Mouse (Mus musculus): ENCODE results near the gene Evi5. TPM values are rescaled to one million over a fixed set of nuclear protein-coding genes. Genes with fewer than 3 reads are reported as not detected.
A peak's percentile ranks its signal among the peaks of the same experiment; 100 is the strongest.

Gene Evi5
- polyA plus RNA-seq, 1 experiment from 2014 or later = 58.5 TPM

- ATAC-seq (ENCODE audit: low read depth) (no peak; the same call in 1 of the 2 replicates), DNase-seq (ENCODE audit: low spot score) (no peak)
- H3K27me3 ChIP-seq (replicated peaks; ENCODE audit: control insufficient read depth, insufficient read depth, low read length) = peaks cover 100% of the 10 kb centered on the region
- H3K9me3 ChIP-seq (ENCODE audit: control insufficient read depth, low read length) = no peaks in the 10 kb centered on the region
- under 1% methylated on average over 42 of the region's 49 CpGs for WGBS
- no peak overlapping the region for H3K9ac ChIP-seq (ENCODE audit: low read depth, low read length)
- H3K4me3 ChIP-seq (ENCODE audit: low read depth, low read length) = peak overlapping the region; percentile 31
- peak overlapping the region; percentile 51 for H3K4me2 ChIP-seq (ENCODE audit: low read depth, low read length)
- no peaks in the 10 kb centered on the region for H3K36me3 ChIP-seq (ENCODE audit: control insufficient read depth, insufficient read depth, low read length)
- peaks cover 31% of the 10 kb centered on the region for H3K4me1 ChIP-seq (ENCODE audit: control insufficient read depth, insufficient read depth, low read length)
- H3K27ac ChIP-seq (replicated peaks; ENCODE audit: low read depth, low read length) = no peak overlapping the region
Measured at GRCm38 (mm10) chr5:107723541-107724511, 151.1 kb downstream of the Evi5 start.

GRCm38 (mm10) chr5:107722661-107723532, 152.0 kb downstream of the Evi5 start:
- H3K9ac ChIP-seq (ENCODE audit: low read depth, low read length) = no peak overlapping the region

GRCm38 (mm10) chr5:107721638-107722011, 153.3 kb downstream of the Evi5 start:
- peak overlapping the region; percentile 40 for H3K4me3 ChIP-seq (ENCODE audit: low read depth, low read length)
- H3K27ac ChIP-seq (replicated peaks; ENCODE audit: low read depth, low read length) = no peak overlapping the region
- H3K9me3 ChIP-seq (ENCODE audit: control insufficient read depth, low read length) = no peaks in the 10 kb centered on the region
- no peaks in the 10 kb centered on the region for H3K36me3 ChIP-seq (ENCODE audit: control insufficient read depth, insufficient read depth, low read length)
- H3K27me3 ChIP-seq (replicated peaks; ENCODE audit: control insufficient read depth, insufficient read depth, low read length) = peaks cover 99% of the 10 kb centered on the region
- peak overlapping the region; percentile 60 for H3K4me2 ChIP-seq (ENCODE audit: low read depth, low read length)
- WGBS = under 1% methylated on average over 31 of the region's 33 CpGs
- peaks cover 31% of the 10 kb centered on the region for H3K4me1 ChIP-seq (ENCODE audit: control insufficient read depth, insufficient read depth, low read length)
- ATAC-seq (ENCODE audit: low read depth) = no peak
- H3K9ac ChIP-seq (ENCODE audit: low read depth, low read length) = peak overlapping the region; percentile 40; the same call in 1 of the 2 replicates
- no peak for DNase-seq (ENCODE audit: low spot score)

More at GRCm38 (mm10) chr5:107722661-107723532, 152.0 kb downstream of the Evi5 start:
- Histone ChIP-seq H3K4me1 (ENCODE audit: control insufficient read depth, insufficient read depth, low read length) (peaks cover 31% of the 10 kb centered on the region), H3K27me3 (replicated peaks; ENCODE audit: control insufficient read depth, insufficient read depth, low read length) (peaks cover 99% of the 10 kb centered on the region), H3K9me3 (ENCODE audit: control insufficient read depth, low read length) (no peaks in the 10 kb centered on the region), H3K4me3 (ENCODE audit: low read depth, low read length) (peak overlapping the region; percentile 31), H3K27ac (replicated peaks; ENCODE audit: low read depth, low read length) (no peak overlapping the region), H3K4me2 (ENCODE audit: low read depth, low read length) (peak overlapping the region; percentile 51), H3K36me3 (ENCODE audit: control insufficient read depth, insufficient read depth, low read length) (no peaks in the 10 kb centered on the region)
- no peak for DNase-seq (ENCODE audit: low spot score)
- WGBS = 1% methylated on average over 33 of the region's 34 CpGs
- no peak for ATAC-seq (ENCODE audit: low read depth)

GRCm38 (mm10) chr5:107720991-107721637, 153.8 kb downstream of the Evi5 start:
- Histone ChIP-seq H3K9ac (ENCODE audit: low read depth, low read length) (peak overlapping the region; percentile 40; the same call in 1 of the 2 replicates), H3K27ac (replicated peaks; ENCODE audit: low read depth, low read length) (no peak overlapping the region), H3K4me2 (ENCODE audit: low read depth, low read length) (peak overlapping the region; percentile 60), H3K4me3 (ENCODE audit: low read depth, low read length) (peak overlapping the region; percentile 40), H3K4me1 (ENCODE audit: control insufficient read depth, insufficient read depth, low read length) (peaks cover 27% of the 10 kb centered on the region), H3K9me3 (ENCODE audit: control insufficient read depth, low read length) (no peaks in the 10 kb centered on the region), H3K27me3 (replicated peaks; ENCODE audit: control insufficient read depth, insufficient read depth, low read length) (peaks cover 99% of the 10 kb centered on the region), H3K36me3 (ENCODE audit: control insufficient read depth, insufficient read depth, low read length) (no peaks in the 10 kb centered on the region)
- DNase-seq (ENCODE audit: low spot score) (no peak), ATAC-seq (ENCODE audit: low read depth) (no peak)
- 1% methylated on average over 21 of the region's 58 CpGs for WGBS

- DNase-seq (ENCODE audit: low spot score) (no peak), ATAC-seq (ENCODE audit: low read depth) (no peak)
- H3K27ac ChIP-seq (replicated peaks; ENCODE audit: low read depth, low read length) = no peak overlapping the region
- peaks cover 93% of the 10 kb centered on the region for H3K27me3 ChIP-seq (replicated peaks; ENCODE audit: control insufficient read depth, insufficient read depth, low read length)
- no peaks in the 10 kb centered on the region for H3K36me3 ChIP-seq (ENCODE audit: control insufficient read depth, insufficient read depth, low read length)
- no peak overlapping the region for H3K4me2 ChIP-seq (ENCODE audit: low read depth, low read length)
- no peak overlapping the region for H3K4me3 ChIP-seq (ENCODE audit: low read depth, low read length)
- no peak overlapping the region for H3K9ac ChIP-seq (ENCODE audit: low read depth, low read length)
- 6% methylated on average over 5 of the region's 5 CpGs for WGBS
- H3K9me3 ChIP-seq (ENCODE audit: control insufficient read depth, low read length) = no peaks in the 10 kb centered on the region
- H3K4me1 ChIP-seq (ENCODE audit: control insufficient read depth, insufficient read depth, low read length) = peaks cover 21% of the 10 kb centered on the region
Measured at GRCm38 (mm10) chr5:107720511-107720910, 154.4 kb downstream of the Evi5 start.

- 21% methylated on average over 1 of the region's 1 CpGs for WGBS
- ATAC-seq (ENCODE audit: low read depth) = no peak
- Histone ChIP-seq H3K27ac (replicated peaks; ENCODE audit: low read depth, low read length) (no peak overlapping the region), H3K4me2 (ENCODE audit: low read depth, low read length) (no peak overlapping the region), H3K9ac (ENCODE audit: low read depth, low read length) (no peak overlapping the region), H3K4me3 (ENCODE audit: low read depth, low read length) (no peak overlapping the region), H3K27me3 (replicated peaks; ENCODE audit: control insufficient read depth, insufficient read depth, low read length) (peaks cover 87% of the 10 kb centered on the region), H3K4me1 (ENCODE audit: control insufficient read depth, insufficient read depth, low read length) (peaks cover 15% of the 10 kb centered on the region), H3K36me3 (ENCODE audit: control insufficient read depth, insufficient read depth, low read length) (no peaks in the 10 kb centered on the region), H3K9me3 (ENCODE audit: control insufficient read depth, low read length) (no peaks in the 10 kb centered on the region)
- no peak for DNase-seq (ENCODE audit: low spot score)
Measured at GRCm38 (mm10) chr5:107719786-107720185, 155.1 kb downstream of the Evi5 start.

- H3K27me3 ChIP-seq (replicated peaks; ENCODE audit: control insufficient read depth, insufficient read depth, low read length) = peaks cover 84% of the 10 kb centered on the region
- DNase-seq (ENCODE audit: low spot score) (no peak), ATAC-seq (ENCODE audit: low read depth) (no peak)
- H3K36me3 ChIP-seq (ENCODE audit: control insufficient read depth, insufficient read depth, low read length) = no peaks in the 10 kb centered on the region
- no peak overlapping the region for H3K4me2 ChIP-seq (ENCODE audit: low read depth, low read length)
- H3K4me3 ChIP-seq (ENCODE audit: low read depth, low read length) = no peak overlapping the region
- H3K9me3 ChIP-seq (ENCODE audit: control insufficient read depth, low read length) = no peaks in the 10 kb centered on the region
- H3K9ac ChIP-seq (ENCODE audit: low read depth, low read length) = no peak overlapping the region
- H3K4me1 ChIP-seq (ENCODE audit: control insufficient read depth, insufficient read depth, low read length) = peaks cover 11% of the 10 kb centered on the region
- no peak overlapping the region for H3K27ac ChIP-seq (replicated peaks; ENCODE audit: low read depth, low read length)
- 13% methylated on average over 3 of the region's 3 CpGs for WGBS
Measured at GRCm38 (mm10) chr5:107719209-107719608, 155.7 kb downstream of the Evi5 start.

- no peaks in the 10 kb centered on the region for H3K36me3 ChIP-seq (ENCODE audit: control insufficient read depth, insufficient read depth, low read length)
- H3K27me3 ChIP-seq (replicated peaks; ENCODE audit: control insufficient read depth, insufficient read depth, low read length) = peaks cover 76% of the 10 kb centered on the region
- H3K9ac ChIP-seq (ENCODE audit: low read depth, low read length) = no peak overlapping the region
- no peak overlapping the region for H3K4me2 ChIP-seq (ENCODE audit: low read depth, low read length)
- 13% methylated on average over 11 of the region's 11 CpGs for WGBS
- no peak overlapping the region for H3K27ac ChIP-seq (replicated peaks; ENCODE audit: low read depth, low read length)
- no peaks in the 10 kb centered on the region for H3K9me3 ChIP-seq (ENCODE audit: control insufficient read depth, low read length)
- no peak overlapping the region for H3K4me3 ChIP-seq (ENCODE audit: low read depth, low read length)
- no peak for DNase-seq (ENCODE audit: low spot score)
- H3K4me1 ChIP-seq (ENCODE audit: control insufficient read depth, insufficient read depth, low read length) = peaks cover 8% of the 10 kb centered on the region; the same call in 1 of the 2 replicates
- no peak for ATAC-seq (ENCODE audit: low read depth)
Measured at GRCm38 (mm10) chr5:107717871-107718361, 157.0 kb downstream of the Evi5 start.

Data from embryonic facial prominence, embryonic 14.5 days (tissue).